Mouse (Mus musculus) forebrain, embryonic 14.5 days (tissue): ENCODE measurements around the gene Nek3. TPM values are rescaled to one million over a fixed set of nuclear protein-coding genes. Genes with fewer than 3 reads are reported as not detected.

Experiments used
- polyA plus RNA-seq: library from polyadenylated mRNA; unstranded; fragments of >200 nt; fragmentation: Nextera tagmentation; extraction: Ambion mirVana; gene quantifications from 2 replicates; pipeline ENCODE4 v1.2.1, GENCODE M21; 2014

The Nek3 gene
- polyA plus RNA-seq, 1 experiment from 2014 or later: 7.9 TPM

Other genes starting within 250 kb of the Nek3 start
- not detected in 2 replicates for gene Defb15, start 233.7 kb downstream of the Nek3 start, polyA plus RNA-seq
- not detected in 2 replicates for gene Defb35, start 228.1 kb downstream of the Nek3 start, polyA plus RNA-seq
- not detected in 2 replicates for gene Defb13, start 219.7 kb downstream of the Nek3 start, polyA plus RNA-seq
- gene Fam90a1a, start 207.7 kb downstream of the Nek3 start, polyA plus RNA-seq: not detected in 2 replicates
- gene Ccdc70, start 196.7 kb downstream of the Nek3 start, polyA plus RNA-seq: not detected in 2 replicates
- 1.2 TPM in 2 replicates for gene Atp7b, start 106.1 kb downstream of the Nek3 start, polyA plus RNA-seq
- gene Alg11, start 105.7 kb downstream of the Nek3 start, polyA plus RNA-seq: 16.7 and 19.1 TPM in 2 replicates
- 0.54 and 0.65 TPM in 2 replicates for gene Nek5, start 41.4 kb downstream of the Nek3 start, polyA plus RNA-seq
- 32.0 and 39.1 TPM in 2 replicates for gene Ckap2, start 19.4 kb upstream of the Nek3 start, polyA plus RNA-seq
- 29.1 and 32.8 TPM in 2 replicates for gene Vps36, start 26.4 kb upstream of the Nek3 start, polyA plus RNA-seq
- gene Thsd1, start 60.9 kb upstream of the Nek3 start, polyA plus RNA-seq: 6.1 and 7.3 TPM in 2 replicates
- gene Tpte, start 117.0 kb upstream of the Nek3 start, polyA plus RNA-seq: not detected in 2 replicates
- 8.3 and 8.4 TPM in 2 replicates for gene Slc25a15, start 232.2 kb upstream of the Nek3 start, polyA plus RNA-seq
- gene Mrps31, start 244.9 kb upstream of the Nek3 start, polyA plus RNA-seq: 37.3 and 37.9 TPM in 2 replicates